Mouse (Mus musculus): ENCODE results near the gene Fto.

- TF ChIP-seq CTCF (IDR thresholded peaks at IDR 0.05; ENCODE audit: low read depth) (no peak; the same call in 1 of the 2 replicates), EP300 (IDR thresholded peaks at IDR 0.05; ENCODE audit: low read depth) (no peak)
Observed at GRCm38 (mm10) chr8:91312835-91313832, at the start of gene Fto, which contains the start of gene Rpgrip1l.
